13 mouse cellular contexts compared by ENCODE assay signal in genomic region chr5:113348597-113348996, GRCm38 (mm10). TPM values are rescaled to one million over a fixed set of nuclear protein-coding genes. Genes with fewer than 3 reads are reported as not detected.
DNase-seq lines count a peak whose midpoint lies in the region; ATAC-seq and TF ChIP-seq lines count a peak whose summit lies in the region.
"Had no signal": no experiment of that assay in that cellular context is flagged by ENCODE, and none has a peak within 500 bp of the region (broad histone marks: within the 10 kb centered on the region; RNA-seq: fewer than 3 reads in every experiment).

No protein-coding gene starts in this region.

- no peak overlapping the region for H3K4me2 ChIP-seq in intestine, postnatal 0 days (replicated peaks; ENCODE audit: low read depth)
- no peak overlapping the region for H3K4me2 ChIP-seq in intestine, embryonic 15.5 days (replicated peaks)
- no peak overlapping the region for H3K4me2 ChIP-seq in neural tube, embryonic 11.5 days (ENCODE audit: low read depth)
- H3K4me2 ChIP-seq in neural tube, embryonic 15.5 days, result no peak overlapping the region
- no peak overlapping the region for H3K4me2 ChIP-seq in stomach, postnatal 0 days (replicated peaks; ENCODE audit: low read depth)

- TF ChIP-seq CTCF in intestine, postnatal 0 days (IDR thresholded peaks at IDR 0.05; ENCODE audit: low read depth), result peak; percentile 43
- TF ChIP-seq CTCF in stomach, postnatal 0 days (IDR thresholded peaks at IDR 0.05; ENCODE audit: low read depth), result peak; percentile 41

- no peak overlapping the region for H3K9ac ChIP-seq in intestine, postnatal 0 days (ENCODE audit: low read depth, low read length)
- no peak overlapping the region for H3K9ac ChIP-seq in intestine, embryonic 15.5 days
- H3K9ac ChIP-seq in neural tube, embryonic 11.5 days (ENCODE audit: low read length), result no peak overlapping the region
- no peak overlapping the region for H3K9ac ChIP-seq in neural tube, embryonic 15.5 days (replicated peaks)
- H3K9ac ChIP-seq in stomach, postnatal 0 days (ENCODE audit: low read length), result no peak overlapping the region

- H3K4me1 ChIP-seq in intestine, postnatal 0 days (replicated peaks; ENCODE audit: control insufficient read depth, insufficient read depth, low read length), result no peaks in the 10 kb centered on the region
- peaks cover 8% of the 10 kb centered on the region; the same call in 1 of the 2 replicates for H3K4me1 ChIP-seq in intestine, embryonic 15.5 days (replicated peaks)
- H3K4me1 ChIP-seq in neural tube, embryonic 11.5 days (ENCODE audit: control insufficient read depth, insufficient read depth, low read length), result peaks cover 18% of the 10 kb centered on the region
- peaks cover 32% of the 10 kb centered on the region for H3K4me1 ChIP-seq in neural tube, embryonic 15.5 days
- H3K4me1 ChIP-seq in stomach, postnatal 0 days (replicated peaks; ENCODE audit: control insufficient read depth, insufficient read depth), result no peaks in the 10 kb centered on the region

- H3K27me3 ChIP-seq in intestine, postnatal 0 days (replicated peaks; ENCODE audit: control insufficient read depth, insufficient read depth, low read length), result peaks cover 40% of the 10 kb centered on the region
- peaks cover 53% of the 10 kb centered on the region for H3K27me3 ChIP-seq in intestine, embryonic 15.5 days (replicated peaks)
- peaks cover 37% of the 10 kb centered on the region for H3K27me3 ChIP-seq in neural tube, embryonic 11.5 days (ENCODE audit: control insufficient read depth, insufficient read depth, low read length)
- H3K27me3 ChIP-seq in neural tube, embryonic 15.5 days (replicated peaks), result peaks cover 61% of the 10 kb centered on the region
- no peaks in the 10 kb centered on the region for H3K27me3 ChIP-seq in stomach, postnatal 0 days (ENCODE audit: control insufficient read depth, insufficient read depth, low read length)

- ATAC-seq in intestine, postnatal 0 days, result 0 out of 2 replicates have a peak, but pooled peaks have one; percentile 28
- ATAC-seq in intestine, embryonic 15.5 days, result no peak
- ATAC-seq in neural tube, embryonic 11.5 days (ENCODE audit: insufficient read depth, low FRiP score, low TSS enrichment), result peak; percentile 51; the same call in 1 of the 2 replicates
- no peak for ATAC-seq in neural tube, embryonic 15.5 days (ENCODE audit: low FRiP score)
- ATAC-seq in stomach, postnatal 0 days (ENCODE audit: low FRiP score, low TSS enrichment), result 0 out of 2 replicates have a peak, but pooled peaks have one; percentile 34
- ATAC-seq: Patski had no signal

- no peaks in the 10 kb centered on the region for H3K36me3 ChIP-seq in intestine, postnatal 0 days (ENCODE audit: control insufficient read depth, insufficient read depth)
- no peaks in the 10 kb centered on the region for H3K36me3 ChIP-seq in intestine, embryonic 15.5 days
- H3K36me3 ChIP-seq in neural tube, embryonic 11.5 days (ENCODE audit: control insufficient read depth, insufficient read depth, low read length), result no peaks in the 10 kb centered on the region
- no peaks in the 10 kb centered on the region for H3K36me3 ChIP-seq in neural tube, embryonic 15.5 days
- no peaks in the 10 kb centered on the region for H3K36me3 ChIP-seq in stomach, postnatal 0 days (ENCODE audit: control insufficient read depth, insufficient read depth, low read length)

- 23% methylated on average over 13 of the region's 13 CpGs for WGBS in intestine, postnatal 0 days
- WGBS in intestine, embryonic 15.5 days, result 18% methylated on average over 13 of the region's 13 CpGs
- 10% methylated on average over 13 of the region's 13 CpGs for WGBS in neural tube, embryonic 11.5 days
- WGBS in neural tube, embryonic 15.5 days, result 12% methylated on average over 13 of the region's 13 CpGs
- WGBS in stomach, postnatal 0 days, result 26% methylated on average over 13 of the region's 13 CpGs

- no peak overlapping the region for H3K27ac ChIP-seq in intestine, postnatal 0 days (ENCODE audit: low read depth, low read length)
- H3K27ac ChIP-seq in intestine, embryonic 15.5 days, result no peak overlapping the region
- H3K27ac ChIP-seq in neural tube, embryonic 11.5 days (ENCODE audit: low read depth, low read length), result no peak overlapping the region
- H3K27ac ChIP-seq in neural tube, embryonic 15.5 days (replicated peaks), result no peak overlapping the region
- no peak overlapping the region for H3K27ac ChIP-seq in stomach, postnatal 0 days (replicated peaks)

- no peaks in the 10 kb centered on the region for H3K9me3 ChIP-seq in intestine, postnatal 0 days (ENCODE audit: control insufficient read depth)
- no peaks in the 10 kb centered on the region for H3K9me3 ChIP-seq in intestine, embryonic 15.5 days
- H3K9me3 ChIP-seq in neural tube, embryonic 11.5 days (ENCODE audit: control insufficient read depth, low read length), result no peaks in the 10 kb centered on the region
- H3K9me3 ChIP-seq in neural tube, embryonic 15.5 days (replicated peaks), result no peaks in the 10 kb centered on the region
- H3K9me3 ChIP-seq in stomach, postnatal 0 days (ENCODE audit: control insufficient read depth, low read length), result no peaks in the 10 kb centered on the region

- H3K4me3 ChIP-seq in intestine, postnatal 0 days (ENCODE audit: low read depth, low read length), result no peak overlapping the region
- no peak overlapping the region for H3K4me3 ChIP-seq in intestine, embryonic 15.5 days (replicated peaks)
- no peak overlapping the region for H3K4me3 ChIP-seq in neural tube, embryonic 11.5 days (ENCODE audit: low read depth, low read length)
- H3K4me3 ChIP-seq in neural tube, embryonic 15.5 days (replicated peaks), result no peak overlapping the region
- H3K4me3 ChIP-seq in stomach, postnatal 0 days (ENCODE audit: low read depth, low read length), result no peak overlapping the region

- no peak for TF ChIP-seq EP300 in stomach, postnatal 0 days (optimal IDR thresholded peaks at IDR 0.05)

- peak; percentile 18 for DNase-seq in adrenal gland, postnatal 14 days
- no peak for DNase-seq in adrenal gland, postnatal 10 days
- peak; percentile 64 for DNase-seq in neural tube, embryonic 11.5 days (ENCODE audit: low spot score)
- no peak for DNase-seq in stomach, postnatal 0 days (ENCODE audit: low spot score)
- DNase-seq in heart, adult 18-20 months, result no peak
- DNase-seq: layer of hippocampus, postnatal 36 days; lung, adult 2 months had no signal

RNA-seq across cellular contexts. Expression of gene Aym1, which starts 8.5 kb away (rescaled TPM):
- total RNA-seq in adrenal gland, postnatal 14 days (2021), result not detected in 2 replicates
- not detected for total RNA-seq in adrenal gland, postnatal 10 days (2021)
- polyA plus RNA-seq in intestine, postnatal 0 days (2015; fragmentation: Nextera tagmentation; extraction: Ambion mirVana), result not detected in 2 replicates
- polyA plus RNA-seq in intestine, embryonic 15.5 days (2015; fragmentation: Nextera tagmentation; extraction: Ambion mirVana), result not detected in 2 replicates
- not detected in 2 replicates for polyA plus RNA-seq in neural tube, embryonic 11.5 days (2014; fragmentation: Nextera tagmentation; extraction: Ambion mirVana)
- polyA plus RNA-seq in neural tube, embryonic 15.5 days (2015; fragmentation: Nextera tagmentation; extraction: Ambion mirVana), result not detected in 2 replicates
- not detected in 2 replicates for polyA plus RNA-seq in stomach, postnatal 0 days (2015; fragmentation: Nextera tagmentation; extraction: Ambion mirVana)
- total RNA-seq in heart, adult 18-20 months (2021), result not detected
- total RNA-seq: layer of hippocampus, postnatal 36 days; neutrophil, adult 5-6 weeks had no signal
- polyA plus RNA-seq: heart, postnatal 0 days; lung, adult 2 months; Patski had no signal

RNA-seq across cellular contexts. Expression of gene Sgsm1, which starts 38.0 kb away (rescaled TPM):
- 8.8 and 10.4 TPM in 2 replicates for total RNA-seq in adrenal gland, postnatal 14 days (2021)
- 10 to 100 TPM in 1 of 2 experiments, 1 to 10 TPM in 1; 9.0 to 10.5 TPM for total RNA-seq in adrenal gland, postnatal 10 days (2021)
- 4.0 TPM in 2 replicates for polyA plus RNA-seq in intestine, postnatal 0 days (2015; fragmentation: Nextera tagmentation; extraction: Ambion mirVana)
- 9.6 and 11.3 TPM in 2 replicates for polyA plus RNA-seq in intestine, embryonic 15.5 days (2015; fragmentation: Nextera tagmentation; extraction: Ambion mirVana)
- 8.5 and 10.7 TPM in 2 replicates for polyA plus RNA-seq in neural tube, embryonic 11.5 days (2014; fragmentation: Nextera tagmentation; extraction: Ambion mirVana)
- 16.8 and 20.0 TPM in 2 replicates for polyA plus RNA-seq in neural tube, embryonic 15.5 days (2015; fragmentation: Nextera tagmentation; extraction: Ambion mirVana)
- 3.2 and 4.2 TPM in 2 replicates for polyA plus RNA-seq in stomach, postnatal 0 days (2015; fragmentation: Nextera tagmentation; extraction: Ambion mirVana)
- total RNA-seq in heart, adult 18-20 months (2021), result 1 to 10 TPM in 1 of 2 experiments, under 1 TPM in 1; 0.25 to 1.0 TPM
- total RNA-seq: neutrophil, adult 5-6 weeks had no signal

Comparison
In these comparisons a context has a peak if more than half of its experiments do, and no peak if none do; other contexts are left out.
1. DNase-seq: peak in adrenal gland, postnatal 14 days (single experiment) and neural tube, embryonic 11.5 days (single experiment); none in adrenal gland, postnatal 10 days (single experiment), stomach, postnatal 0 days (single experiment) and heart, adult 18-20 months (0 of 2).
2. ATAC-seq: peak in intestine, postnatal 0 days (single experiment), neural tube, embryonic 11.5 days (single experiment) and stomach, postnatal 0 days (single experiment); none in intestine, embryonic 15.5 days (single experiment) and neural tube, embryonic 15.5 days (single experiment).